Mouse (Mus musculus) myocyte (in vitro differentiated cells): ENCODE measurements at regions not wholly inside any gene's neighbourhood (a gene's known extent, or its start where the extent isn't known, plus 50 kb on each side); places are given as distances from the start of the nearest gene placed in this dataset.

Source experiments
- H3K27me3 ChIP-seq: one replicate; pipeline ENCODE4 v1.6.1; 2011; ENCODE audit not compliant: control insufficient read depth, insufficient read depth, insufficient read length
- H3K36me3 ChIP-seq: one replicate; pipeline ENCODE4 v1.6.1; 2011; ENCODE audit not compliant: control insufficient read depth, insufficient read depth
- H3K4me2 ChIP-seq: one replicate; pipeline ENCODE4 v1.6.1; 2011; ENCODE audit warnings: low read depth, control low read depth
- H3K4me3 ChIP-seq: one replicate; pipeline ENCODE4 v1.5.1; 2011; ENCODE audit warnings: mild to moderate bottlenecking, control low read depth, moderate library complexity
- H3K79me2 ChIP-seq: one replicate; pipeline ENCODE4 v1.6.1; 2011; ENCODE audit not compliant: control insufficient read depth, insufficient read depth
- H3ac ChIP-seq: one replicate; pipeline ENCODE4 v1.6.1; 2011; ENCODE audit not compliant: control insufficient read depth, insufficient read length
- CEBPB ChIP-seq: IDR thresholded peaks from 2 replicates; pipeline ENCODE4 v1.6.1; 2011; ENCODE audit warnings: mild to moderate bottlenecking, moderate library complexity; ENCODE audit not compliant: poor library complexity, insufficient read depth, severe bottlenecking
- E2F4 ChIP-seq: IDR thresholded peaks from one replicate; pipeline ENCODE4 v1.6.1; 2011; ENCODE audit warnings: mild to moderate bottlenecking, control low read depth, moderate library complexity; ENCODE audit not compliant: insufficient read depth
- MAX ChIP-seq: IDR thresholded peaks from one replicate; pipeline ENCODE4 v1.6.1; 2011; ENCODE audit warnings: low read depth, mild to moderate bottlenecking, control low read depth
- MYOD1 ChIP-seq, 3 experiments: IDR thresholded peaks; one replicate each; pipeline ENCODE4 v1.6.1; 2011; ENCODE audit warnings: control low read depth in 2 of 3, low read depth in 2 of 3, mild to moderate bottlenecking in 2 of 3, moderate library complexity in 1 of 3; ENCODE audit not compliant: insufficient read length in 2 of 3, control insufficient read depth in 1 of 3
- MYOG ChIP-seq, 3 experiments: IDR thresholded peaks; one replicate each; pipeline ENCODE4 v1.6.1; 2011; ENCODE audit warnings: control low read depth in 2 of 3, low read depth in 2 of 3, mild to moderate bottlenecking in 2 of 3; ENCODE audit not compliant: insufficient read length in 2 of 3, control insufficient read depth in 1 of 3, insufficient read depth in 1 of 3
- POLR2A ChIP-seq: IDR thresholded peaks from one replicate; pipeline ENCODE4 v1.6.1; 2011; ENCODE audit warnings: low read depth, mild to moderate bottlenecking, control low read depth, moderate library complexity; ENCODE audit not compliant: insufficient read length
- POLR2AphosphoS2 ChIP-seq: IDR thresholded peaks from one replicate; pipeline ENCODE4 v1.6.1; 2011; ENCODE audit warnings: low read depth, control low read depth; ENCODE audit not compliant: insufficient read length
- REST ChIP-seq: IDR thresholded peaks from one replicate; pipeline ENCODE4 v1.6.1; 2011; ENCODE audit warnings: mild to moderate bottlenecking, control low read depth, moderate library complexity; ENCODE audit not compliant: insufficient read depth, insufficient read length
- SRF ChIP-seq: IDR thresholded peaks from one replicate; pipeline ENCODE4 v1.6.1; 2011; ENCODE audit warnings: low read depth; ENCODE audit not compliant: control insufficient read depth, insufficient read length
- TCF12 ChIP-seq: IDR thresholded peaks from one replicate; pipeline ENCODE4 v1.6.1; 2011; ENCODE audit warnings: mild to moderate bottlenecking, control low read depth; ENCODE audit not compliant: poor library complexity, insufficient read depth, severe bottlenecking
- TCF3 ChIP-seq: IDR thresholded peaks from one replicate; pipeline ENCODE4 v1.6.1; 2011; ENCODE audit warnings: low read depth, control low read depth; ENCODE audit not compliant: insufficient read length
- USF1 ChIP-seq: IDR thresholded peaks from one replicate; pipeline ENCODE4 v1.6.1; 2011; ENCODE audit warnings: low read depth, mild to moderate bottlenecking, control low read depth, moderate library complexity

DNA sequence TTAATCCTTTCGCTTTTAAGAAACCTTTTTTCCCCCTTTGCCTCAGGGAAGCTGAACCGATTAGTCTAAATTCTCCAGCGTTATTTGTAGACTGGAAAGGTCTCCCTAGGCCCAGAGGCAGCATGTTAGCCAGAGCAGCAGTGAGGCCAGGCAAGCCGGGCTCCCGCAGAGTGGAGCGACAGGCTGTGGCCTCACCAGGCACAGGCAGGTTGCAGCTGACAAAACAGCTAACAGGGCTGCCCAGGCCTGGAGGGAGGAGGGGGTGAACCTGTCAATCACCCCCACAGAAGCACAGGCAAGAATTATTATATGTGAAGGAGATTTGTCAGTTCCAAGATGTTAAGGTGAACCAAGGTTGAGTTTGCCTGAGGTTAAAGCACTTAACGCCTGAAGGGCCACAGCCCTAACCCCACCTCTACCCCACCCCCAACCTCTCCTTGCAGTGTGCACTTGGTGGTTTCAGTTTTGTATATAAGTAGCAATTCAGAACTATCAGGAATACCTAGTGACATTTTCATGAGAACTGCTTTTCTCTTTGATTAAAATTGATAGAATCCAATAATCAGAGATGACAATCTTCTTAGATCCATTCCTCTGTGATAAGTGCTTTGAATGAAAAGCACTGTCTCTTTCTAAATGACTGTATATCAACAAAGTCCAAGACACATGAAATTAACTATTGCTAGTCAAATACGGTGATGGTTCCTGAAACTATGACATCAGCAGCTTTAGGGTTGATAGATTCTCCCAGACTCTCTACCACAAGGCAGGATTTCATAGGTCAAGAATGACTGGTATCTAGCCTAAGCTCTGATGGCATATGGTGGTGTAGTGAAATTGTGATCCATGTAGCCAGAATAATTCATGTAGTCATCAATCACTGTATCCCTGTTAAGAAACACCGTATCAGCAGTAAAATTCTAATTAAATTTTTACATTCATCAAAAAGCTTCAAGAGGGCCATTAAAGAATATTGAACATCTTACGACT, 244.5 kb upstream of the Gm49339 start:
- H3K36me3 ChIP-seq: no peaks in the 10 kb centered on the region
- no peak for TF ChIP-seq TCF12
- no peak for TF ChIP-seq MAX
- no peak for TF ChIP-seq MYOG (IDR thresholded peaks at IDR 0.05; ENCODE audit: control insufficient read depth in 1 of 3, insufficient read depth in 1 of 3, insufficient read length in 2 of 3, low read depth in 2 of 3)
- TF ChIP-seq SRF: no peak
- no peak for TF ChIP-seq CEBPB
- no peak for TF ChIP-seq TCF3
- no peak for TF ChIP-seq POLR2AphosphoS2
- no peak for TF ChIP-seq POLR2A
- TF ChIP-seq MYOD1 (IDR thresholded peaks at IDR 0.05; ENCODE audit: control insufficient read depth in 1 of 3, insufficient read length in 2 of 3, low read depth in 2 of 3): no peak
- no peak for TF ChIP-seq REST
- no peak overlapping the region for H3K4me2 ChIP-seq
- no peaks in the 10 kb centered on the region for H3K27me3 ChIP-seq
- H3K4me3 ChIP-seq: no peak overlapping the region
- H3K79me2 ChIP-seq: no peaks in the 10 kb centered on the region
- no peak overlapping the region for H3ac ChIP-seq

- H3K4me3 ChIP-seq: no peak overlapping the region
- H3K27me3 ChIP-seq: no peaks in the 10 kb centered on the region
- no peak for TF ChIP-seq MAX
- no peak overlapping the region for H3ac ChIP-seq
- H3K4me2 ChIP-seq: no peak overlapping the region
- H3K79me2 ChIP-seq: no peaks in the 10 kb centered on the region
- H3K36me3 ChIP-seq: no peaks in the 10 kb centered on the region
Measured at GRCm38 (mm10) chr10:51238103-51238502, 242.3 kb upstream of the Gm49339 start.

DNA sequence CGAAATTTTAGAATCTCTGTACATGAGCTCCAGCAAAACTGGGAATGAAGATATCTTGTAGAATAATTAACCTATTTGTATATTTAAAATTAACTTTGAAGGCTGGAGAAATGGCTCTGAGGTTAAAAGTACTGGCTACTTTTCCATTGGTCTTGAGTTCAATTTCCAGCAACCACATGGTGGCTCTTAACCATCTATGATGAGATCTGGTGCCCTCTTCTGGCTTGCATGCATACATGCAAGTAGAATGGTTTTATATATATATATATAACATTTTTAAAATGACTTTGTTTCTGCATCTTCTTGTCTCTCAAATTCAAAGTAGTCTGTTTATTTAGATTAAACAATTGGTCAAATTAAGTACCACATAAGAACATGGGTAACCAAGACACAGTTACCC, 227.0 kb upstream of the Gm49339 start:
- Histone ChIP-seq H3ac (no peak overlapping the region), H3K36me3 (no peaks in the 10 kb centered on the region), H3K4me2 (no peak overlapping the region)

DNA sequence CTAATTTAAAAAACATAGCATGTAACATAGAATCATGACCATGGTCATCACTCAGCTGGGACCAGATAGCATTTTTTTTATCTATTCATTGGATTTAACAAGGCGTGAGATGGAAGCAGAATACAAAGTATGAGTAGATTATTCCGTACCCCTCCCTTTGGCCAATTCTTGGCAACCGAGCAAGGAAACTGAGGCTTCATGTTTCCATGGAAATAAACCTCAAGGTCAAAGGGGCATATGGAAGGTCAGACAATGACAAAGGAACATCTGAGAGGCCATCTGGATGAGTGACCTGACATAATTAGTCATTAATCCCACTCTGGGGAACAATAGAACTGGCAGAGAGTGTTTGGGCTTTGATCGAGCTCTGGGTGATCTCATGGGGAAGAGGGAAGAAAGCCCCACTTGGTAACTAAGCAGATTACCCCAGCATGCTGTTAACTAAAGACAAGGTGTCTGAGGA, 222.8 kb upstream of the Gm49339 start:
- H3K79me2 ChIP-seq: no peaks in the 10 kb centered on the region
- no peak overlapping the region for H3K4me3 ChIP-seq
- H3ac ChIP-seq: no peak overlapping the region
- no peaks in the 10 kb centered on the region for H3K27me3 ChIP-seq
- no peak overlapping the region for H3K4me2 ChIP-seq
- no peaks in the 10 kb centered on the region for H3K36me3 ChIP-seq
- no peak for TF ChIP-seq E2F4
- TF ChIP-seq SRF: no peak
- no peak for TF ChIP-seq REST
- no peak for TF ChIP-seq USF1
- TF ChIP-seq POLR2AphosphoS2: no peak
- no peak for TF ChIP-seq CEBPB
- no peak for TF ChIP-seq MAX
- TF ChIP-seq TCF12: no peak
- no peak for TF ChIP-seq POLR2A
- TF ChIP-seq MYOD1 (IDR thresholded peaks at IDR 0.05; ENCODE audit: control insufficient read depth in 1 of 3, insufficient read length in 2 of 3, low read depth in 2 of 3): no peak

More for the DNA sequence above, 227.0 kb upstream of the Gm49339 start:
- Histone ChIP-seq H3K79me2 (no peaks in the 10 kb centered on the region), H3K27me3 (no peaks in the 10 kb centered on the region), H3K4me3 (no peak overlapping the region)
- TF ChIP-seq E2F4 (no peak), SRF (no peak), TCF12 (no peak), MYOG (IDR thresholded peaks at IDR 0.05; ENCODE audit: control insufficient read depth in 1 of 3, insufficient read depth in 1 of 3, insufficient read length in 2 of 3, low read depth in 2 of 3) (no peak), CEBPB (no peak), MAX (no peak), POLR2AphosphoS2 (no peak), REST (no peak), USF1 (no peak)

- H3K4me2 ChIP-seq: no peak overlapping the region
- H3K4me3 ChIP-seq: no peak overlapping the region
- TF ChIP-seq MYOD1 (IDR thresholded peaks at IDR 0.05; ENCODE audit: control insufficient read depth in 1 of 3, insufficient read length in 2 of 3, low read depth in 2 of 3): peak in 2 of 3 experiments; percentile 51 to 90
- no peak for TF ChIP-seq REST
- TF ChIP-seq USF1: no peak
- peak in 1 of 3 experiments; percentile 61 for TF ChIP-seq MYOG (IDR thresholded peaks at IDR 0.05; ENCODE audit: control insufficient read depth in 1 of 3, insufficient read depth in 1 of 3, insufficient read length in 2 of 3, low read depth in 2 of 3)
- no peak for TF ChIP-seq TCF3
- no peak for TF ChIP-seq E2F4
- no peak for TF ChIP-seq SRF
- no peak for TF ChIP-seq TCF12
- TF ChIP-seq POLR2AphosphoS2: no peak
- TF ChIP-seq CEBPB: no peak
- TF ChIP-seq POLR2A: no peak
- no peak for TF ChIP-seq MAX
- no peak overlapping the region for H3ac ChIP-seq
- no peaks in the 10 kb centered on the region for H3K79me2 ChIP-seq
- H3K36me3 ChIP-seq: no peaks in the 10 kb centered on the region
- H3K27me3 ChIP-seq: no peaks in the 10 kb centered on the region
Measured at GRCm38 (mm10) chr10:51271364-51271763, 209.0 kb upstream of the Gm49339 start.
